Mouse (Mus musculus) midbrain, embryonic 10.5 days (tissue): Measurements from ENCODE around the gene Ttll8. TPM values are rescaled to one million over a fixed set of nuclear protein-coding genes. Genes with fewer than 3 reads are reported as not detected.
A peak's percentile ranks its signal among the peaks of the same experiment; 100 is the strongest.

Experiments
- DNase-seq: peaks from one replicate; pipeline ENCODE4 v3.0.0-alpha.2; 2017; ENCODE audit warnings: low spot score
- H3K27ac ChIP-seq: fragments of 300-500 bp; sonication (generic); replicated peaks from 2 replicates; pipeline ENCODE4 v1.5.1; 2016; ENCODE audit warnings: mild to moderate bottlenecking
- H3K27me3 ChIP-seq: fragments of 300-500 bp; sonication (generic); 2 replicates; pipeline ENCODE4 v1.6.1; 2016; ENCODE audit warnings: low read depth, mild to moderate bottlenecking; ENCODE audit not compliant: poor library complexity, severe bottlenecking
- H3K36me3 ChIP-seq: fragments of 300-500 bp; sonication (generic); 2 replicates; pipeline ENCODE4 v1.6.1; 2016; ENCODE audit warnings: mild to moderate bottlenecking, moderate library complexity
- H3K4me1 ChIP-seq: fragments of 300-500 bp; sonication (generic); 2 replicates; pipeline ENCODE4 v1.6.1; 2016
- H3K4me3 ChIP-seq: fragments of 300-500 bp; sonication (generic); 2 replicates; pipeline ENCODE4 v1.5.1; 2016; ENCODE audit warnings: mild to moderate bottlenecking, moderate library complexity
- H3K9me3 ChIP-seq: fragments of 300-500 bp; sonication (generic); replicated peaks from 2 replicates; pipeline ENCODE4 v1.6.1; 2016; ENCODE audit warnings: mild to moderate bottlenecking
- WGBS: fragments of 180-500 bp; shearing (Covaris S2); methylation state at CpG from one replicate; pipeline ENCODE4 v1.1.7; 2016; 5-methylcytosine and 5-hydroxymethylcytosine counted together
- polyA plus RNA-seq: library from polyadenylated mRNA; unstranded; fragments of >200 nt; fragmentation: Nextera tagmentation; extraction: Ambion mirVana; gene quantifications from 2 replicates; pipeline ENCODE4 v1.2.1, GENCODE M21; 2016

The Ttll8 gene
- polyA plus RNA-seq, 1 experiment from 2014 or later = not detected

DNA sequence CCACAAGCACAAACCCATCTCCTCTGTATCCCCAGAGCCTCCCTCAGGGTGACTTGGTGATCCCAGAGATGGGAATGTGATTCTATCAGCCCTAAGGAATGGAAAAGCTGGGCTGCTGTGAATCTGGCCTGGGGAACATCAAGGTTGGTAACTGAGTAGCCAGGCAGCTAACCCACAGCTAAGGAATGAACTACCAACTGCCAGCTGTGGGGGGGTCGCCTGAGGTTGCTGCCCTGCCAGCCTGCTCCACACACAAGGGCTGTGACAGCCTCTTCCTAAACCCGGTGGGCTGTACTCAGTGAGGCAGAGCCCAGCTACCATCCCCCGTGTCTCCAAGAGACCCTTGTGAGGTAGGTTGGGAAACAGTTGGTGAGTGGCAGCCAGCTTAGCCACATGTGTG, 103.1 kb downstream of the Ttll8 start:
- H3K4me3 ChIP-seq = no peak overlapping the region
- H3K4me1 ChIP-seq = peaks cover 30% of the 10 kb centered on the region
- 63% methylated on average over 3 of the region's 3 CpGs for WGBS
- no peak for DNase-seq
- no peaks in the 10 kb centered on the region for H3K27me3 ChIP-seq
- H3K9me3 ChIP-seq = no peaks in the 10 kb centered on the region
- peak overlapping the region; percentile 33; the same call in 1 of the 2 replicates for H3K27ac ChIP-seq
- H3K36me3 ChIP-seq = no peaks in the 10 kb centered on the region

DNA sequence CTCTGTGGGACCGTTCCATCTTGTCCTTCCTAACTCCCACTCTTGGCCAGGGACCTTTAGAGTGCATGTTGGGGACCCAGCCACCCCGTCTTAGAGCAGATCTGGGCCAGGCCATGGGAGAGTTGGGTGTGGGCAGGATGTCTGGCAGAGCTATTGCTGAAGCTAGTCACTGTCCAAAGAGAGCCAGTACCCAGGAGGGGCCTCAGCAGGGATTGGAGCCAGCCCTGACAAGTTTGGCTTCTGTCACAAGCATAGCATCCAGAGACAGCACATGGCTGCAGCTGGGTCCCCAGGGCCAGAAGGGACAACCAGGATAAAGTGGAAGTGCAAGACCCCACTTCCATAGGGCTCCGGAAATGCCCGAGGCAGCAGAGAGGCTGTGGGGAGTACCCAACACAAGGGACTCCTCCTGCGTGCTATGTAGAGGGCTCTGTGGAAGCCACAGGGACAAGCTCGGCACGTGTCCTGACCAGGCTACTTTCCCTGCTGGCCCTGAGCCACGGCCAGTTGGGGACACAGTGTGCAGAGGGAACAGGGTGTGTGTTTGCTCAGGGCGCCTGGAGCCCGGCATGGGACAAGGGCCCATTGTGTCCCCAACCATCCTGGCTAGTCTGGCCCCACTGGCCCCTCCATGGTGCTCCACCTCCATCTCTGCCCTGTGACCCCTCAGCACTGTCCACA, 103.9 kb downstream of the Ttll8 start:
- Histone ChIP-seq H3K4me1 (peaks cover 24% of the 10 kb centered on the region), H3K27me3 (no peaks in the 10 kb centered on the region), H3K9me3 (no peaks in the 10 kb centered on the region), H3K4me3 (no peak overlapping the region), H3K27ac (no peak overlapping the region), H3K36me3 (no peaks in the 10 kb centered on the region)
- no peak for DNase-seq
- WGBS = 76% methylated on average over 10 of the region's 10 CpGs

DNA sequence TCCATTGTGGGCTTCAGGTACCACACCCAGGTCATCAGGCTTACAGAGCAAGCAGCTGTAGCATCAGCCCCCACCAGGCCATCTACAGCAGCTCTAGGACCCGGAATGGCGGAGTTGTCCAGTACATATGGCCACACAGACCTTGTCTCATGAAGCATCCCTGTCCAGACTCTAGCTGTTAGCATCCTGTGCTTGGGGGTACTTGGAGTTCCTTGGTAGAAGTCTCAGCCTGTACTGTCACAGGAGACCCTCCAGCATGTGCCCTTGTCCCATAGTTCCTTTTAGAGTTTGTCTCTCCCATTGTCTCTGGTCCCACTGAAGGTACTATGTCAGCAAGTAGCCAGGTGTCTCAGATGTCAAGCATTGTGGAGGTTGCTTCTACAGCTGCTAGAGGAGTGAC, 104.6 kb downstream of the Ttll8 start:
- WGBS = 96% methylated on average over 2 of the region's 2 CpGs

DNA sequence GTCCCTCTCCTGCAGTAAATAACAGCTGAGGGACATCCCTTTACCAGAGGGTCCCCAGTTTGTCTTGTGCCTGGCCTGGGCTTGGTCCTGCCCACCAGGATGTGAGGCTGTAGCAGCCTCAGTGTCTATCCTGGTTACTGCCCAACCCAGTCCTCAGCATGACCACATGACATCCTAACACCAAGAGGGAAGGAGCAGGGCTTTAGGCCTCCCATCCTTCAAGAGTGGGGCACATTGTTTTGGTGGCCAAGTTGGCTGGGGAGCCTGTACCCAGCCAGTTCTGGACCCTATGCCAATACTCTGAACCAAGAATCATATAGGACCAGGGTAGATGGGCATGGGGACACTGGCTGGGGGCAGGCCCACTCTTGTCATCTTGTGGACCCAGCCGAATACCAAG, 105.6 kb downstream of the Ttll8 start:
- no peaks in the 10 kb centered on the region for H3K9me3 ChIP-seq
- no peak overlapping the region for H3K27ac ChIP-seq
- peaks cover 11% of the 10 kb centered on the region for H3K4me1 ChIP-seq
- H3K4me3 ChIP-seq = no peak overlapping the region
- no peaks in the 10 kb centered on the region for H3K27me3 ChIP-seq
- 96% methylated on average over 1 of the region's 1 CpGs for WGBS
- no peak for DNase-seq
- H3K36me3 ChIP-seq = no peaks in the 10 kb centered on the region

More for the DNA sequence above, 104.6 kb downstream of the Ttll8 start:
- no peak overlapping the region for H3K4me3 ChIP-seq
- H3K9me3 ChIP-seq = no peaks in the 10 kb centered on the region
- no peaks in the 10 kb centered on the region for H3K27me3 ChIP-seq
- H3K4me1 ChIP-seq = peaks cover 17% of the 10 kb centered on the region
- H3K27ac ChIP-seq = no peak overlapping the region
- no peaks in the 10 kb centered on the region for H3K36me3 ChIP-seq
- DNase-seq = no peak

DNA sequence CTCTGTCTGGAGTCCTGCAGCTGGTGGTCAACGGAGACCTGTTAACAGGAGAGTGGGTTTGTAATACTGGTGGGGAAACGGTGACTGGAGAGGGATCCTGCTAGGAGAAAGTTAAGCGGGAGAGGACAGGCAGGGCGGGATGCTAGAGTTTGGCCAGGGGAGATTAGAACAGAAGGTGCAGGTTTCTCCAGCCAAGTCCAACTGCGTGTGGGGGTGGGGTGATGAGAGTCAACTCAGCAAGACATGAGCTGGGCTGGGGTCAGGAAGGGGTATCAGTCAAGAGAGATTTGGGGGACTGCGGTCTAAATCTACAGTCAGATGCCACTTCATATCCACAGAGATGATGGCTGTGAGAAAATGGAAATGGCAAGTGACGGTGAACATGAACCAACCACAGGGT, 109.3 kb downstream of the Ttll8 start:
- Histone ChIP-seq H3K4me3 (no peak overlapping the region), H3K27me3 (no peaks in the 10 kb centered on the region), H3K36me3 (no peaks in the 10 kb centered on the region), H3K27ac (no peak overlapping the region), H3K9me3 (no peaks in the 10 kb centered on the region), H3K4me1 (peaks cover 7% of the 10 kb centered on the region)
- 90% methylated on average over 7 of the region's 7 CpGs for WGBS
- no peak for DNase-seq

DNA sequence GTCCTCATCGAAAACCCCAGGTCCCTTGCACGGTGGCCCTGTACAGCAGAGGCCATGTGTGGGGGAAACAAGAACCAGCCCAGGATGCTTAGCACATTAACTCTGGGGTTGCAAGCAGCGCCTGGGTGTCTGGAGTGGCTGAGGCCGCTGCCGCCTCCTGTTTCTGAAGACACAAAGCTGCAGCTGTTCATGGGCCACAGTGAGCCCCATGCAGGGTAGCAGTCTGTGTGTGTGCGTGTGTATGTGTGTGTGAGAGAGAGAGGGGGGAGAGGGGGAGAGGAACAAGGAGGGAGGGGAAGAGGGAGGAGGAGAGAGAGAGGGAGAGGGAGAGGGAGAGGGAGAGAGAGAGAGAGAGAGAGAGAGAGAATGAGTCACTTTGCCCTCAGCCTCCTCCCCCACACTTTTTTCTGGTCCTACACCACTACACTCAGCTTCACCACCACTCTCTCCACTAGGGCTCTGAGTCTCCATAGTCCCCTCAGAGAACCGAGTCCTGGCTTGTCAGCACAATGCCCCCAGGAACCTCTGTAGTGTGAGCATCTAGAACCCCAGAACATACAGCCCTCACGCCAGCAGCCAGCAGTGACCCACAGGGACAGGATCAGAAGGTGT, 110.6 kb downstream of the Ttll8 start:
- H3K9me3 ChIP-seq = no peaks in the 10 kb centered on the region
- H3K4me3 ChIP-seq = no peak overlapping the region
- H3K27me3 ChIP-seq = peaks cover 9% of the 10 kb centered on the region; the same call in 1 of the 2 replicates
- DNase-seq = no peak
- H3K4me1 ChIP-seq = peaks cover 15% of the 10 kb centered on the region
- no peaks in the 10 kb centered on the region for H3K36me3 ChIP-seq
- H3K27ac ChIP-seq = no peak overlapping the region
- 64% methylated on average over 8 of the region's 8 CpGs for WGBS

DNA sequence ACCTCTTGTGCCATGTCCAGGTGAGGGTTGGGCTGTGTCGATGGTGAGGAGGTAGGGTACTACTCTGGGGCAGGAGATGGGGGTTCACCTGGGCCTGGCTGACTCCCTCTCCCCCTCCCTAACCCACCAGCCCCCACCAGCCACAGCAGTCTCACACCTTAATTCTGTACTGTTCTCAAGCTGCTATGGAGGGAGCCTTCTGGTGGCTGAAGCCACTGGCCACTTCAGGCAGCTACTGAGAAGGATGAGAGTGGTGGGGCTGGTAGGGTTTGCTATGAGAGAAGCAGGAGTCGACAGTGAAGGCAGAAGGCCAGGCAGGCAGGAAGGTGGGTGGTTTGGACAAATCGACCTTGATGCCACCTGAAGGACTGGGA, 111.9 kb downstream of the Ttll8 start:
- Histone ChIP-seq H3K27me3 (peaks cover 10% of the 10 kb centered on the region; the same call in 1 of the 2 replicates), H3K4me3 (no peak overlapping the region), H3K36me3 (no peaks in the 10 kb centered on the region), H3K4me1 (peaks cover 25% of the 10 kb centered on the region), H3K27ac (no peak overlapping the region), H3K9me3 (no peaks in the 10 kb centered on the region)
- no peak for DNase-seq
- 81% methylated on average over 3 of the region's 3 CpGs for WGBS

DNA sequence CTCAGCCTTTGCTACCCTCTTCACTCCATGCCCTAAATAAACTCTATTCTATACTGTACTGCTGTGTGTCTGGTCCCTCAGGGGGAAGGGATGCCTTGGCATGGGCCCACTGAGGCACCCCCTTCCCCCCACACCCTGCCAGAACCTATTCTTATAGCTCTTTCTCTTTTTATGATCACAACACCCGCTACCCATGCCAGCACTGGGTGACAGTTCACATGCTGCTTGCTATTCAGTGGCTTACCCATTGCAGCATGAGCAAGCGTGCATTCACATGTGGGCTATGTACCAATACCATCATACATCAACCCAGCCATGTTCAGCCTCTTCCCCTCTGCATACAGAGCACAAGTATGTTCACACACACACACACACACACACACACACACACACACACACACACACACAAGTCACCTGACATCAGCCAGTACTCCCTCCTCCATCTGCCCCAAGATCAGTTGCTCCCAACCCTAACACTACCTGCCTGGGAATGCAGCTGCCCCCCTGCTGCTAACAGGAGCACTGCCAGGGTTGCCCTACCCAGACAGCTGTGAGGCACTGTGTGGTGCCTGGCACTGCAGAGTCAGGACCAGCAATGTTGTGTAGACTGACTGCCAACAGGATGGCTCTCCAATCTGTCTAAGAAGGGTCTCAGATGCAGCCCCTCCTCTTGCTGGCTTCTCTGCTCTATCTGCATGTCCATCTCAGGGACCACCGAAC, 112.5 kb downstream of the Ttll8 start:
- no peak overlapping the region for H3K4me3 ChIP-seq
- 85% methylated on average over 3 of the region's 3 CpGs for WGBS
- no peaks in the 10 kb centered on the region for H3K36me3 ChIP-seq
- no peaks in the 10 kb centered on the region for H3K9me3 ChIP-seq
- H3K27ac ChIP-seq = no peak overlapping the region
- H3K27me3 ChIP-seq = peaks cover 11% of the 10 kb centered on the region; the same call in 1 of the 2 replicates
- DNase-seq = no peak
- peaks cover 30% of the 10 kb centered on the region for H3K4me1 ChIP-seq

DNA sequence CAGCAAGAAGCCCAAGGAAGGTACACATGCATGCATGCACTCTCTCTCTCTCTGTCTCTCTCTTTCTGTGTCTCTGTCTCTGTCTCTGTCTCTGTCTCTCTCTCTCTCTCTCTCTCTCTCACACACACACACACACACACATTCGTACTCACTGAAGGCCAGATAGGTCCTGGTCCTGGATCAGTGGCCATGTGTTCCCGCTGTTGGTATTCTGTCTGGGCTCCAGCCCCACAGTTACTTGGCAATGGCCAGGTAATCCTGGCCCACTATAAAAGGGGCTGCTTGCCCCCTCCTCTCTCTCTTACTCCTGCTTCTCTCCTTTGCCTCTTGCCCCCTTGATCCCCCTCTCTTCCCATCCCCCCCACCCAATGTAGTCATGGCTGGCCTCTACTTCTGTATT, 113.1 kb downstream of the Ttll8 start:
- Histone ChIP-seq H3K36me3 (no peaks in the 10 kb centered on the region), H3K4me1 (peaks cover 33% of the 10 kb centered on the region), H3K4me3 (no peak overlapping the region), H3K27ac (no peak overlapping the region), H3K27me3 (peaks cover 14% of the 10 kb centered on the region; the same call in 1 of the 2 replicates), H3K9me3 (no peaks in the 10 kb centered on the region)
- DNase-seq = no peak
- 83% methylated on average over 2 of the region's 2 CpGs for WGBS

Other genes with a start within 250 kb of the Ttll8 start
- gene Brd1, start 220.2 kb downstream of the Ttll8 start, polyA plus RNA-seq = 19.6 and 19.9 TPM in 2 replicates
- gene Zbed4, start 202.8 kb downstream of the Ttll8 start, polyA plus RNA-seq = 37.4 and 41.3 TPM in 2 replicates
- 11.7 and 11.9 TPM in 2 replicates for gene Alg12, start 135.1 kb downstream of the Ttll8 start, polyA plus RNA-seq
- 94.7 and 110 TPM in 2 replicates for gene Creld2, start 134.8 kb downstream of the Ttll8 start, polyA plus RNA-seq
- 36.9 TPM in 2 replicates for gene Pim3, start 92.2 kb downstream of the Ttll8 start, polyA plus RNA-seq
- 4.5 and 4.9 TPM in 2 replicates for gene Mlc1, start 24.6 kb upstream of the Ttll8 start, polyA plus RNA-seq
- not detected in 2 replicates for gene Mov10l1, start 28.5 kb upstream of the Ttll8 start, polyA plus RNA-seq
- 0.28 and 0.47 TPM in 2 replicates for gene Panx2, start 105.3 kb upstream of the Ttll8 start, polyA plus RNA-seq
- 53.6 and 53.7 TPM in 2 replicates for gene Trabd, start 120.7 kb upstream of the Ttll8 start, polyA plus RNA-seq
- 16.2 and 19.3 TPM in 2 replicates for gene Selenoo, start 134.7 kb upstream of the Ttll8 start, polyA plus RNA-seq
- 24.7 and 25.6 TPM in 2 replicates for gene Tubgcp6, start 168.7 kb upstream of the Ttll8 start, polyA plus RNA-seq
- 18.7 and 20.3 TPM in 2 replicates for gene Hdac10, start 174.3 kb upstream of the Ttll8 start, polyA plus RNA-seq
- gene Mapk12, start 186.3 kb upstream of the Ttll8 start, polyA plus RNA-seq = 31.8 and 36.7 TPM in 2 replicates
- 38.8 and 47.4 TPM in 2 replicates for gene Mapk11, start 195.2 kb upstream of the Ttll8 start, polyA plus RNA-seq
- gene Plxnb2, start 226.4 kb upstream of the Ttll8 start, polyA plus RNA-seq = 130 and 144 TPM in 2 replicates
- 27.7 and 37.3 TPM in 2 replicates for gene Dennd6b, start 242.1 kb upstream of the Ttll8 start, polyA plus RNA-seq